8 mouse cellular contexts compared by ENCODE assay signal in the genomic region with DNA sequence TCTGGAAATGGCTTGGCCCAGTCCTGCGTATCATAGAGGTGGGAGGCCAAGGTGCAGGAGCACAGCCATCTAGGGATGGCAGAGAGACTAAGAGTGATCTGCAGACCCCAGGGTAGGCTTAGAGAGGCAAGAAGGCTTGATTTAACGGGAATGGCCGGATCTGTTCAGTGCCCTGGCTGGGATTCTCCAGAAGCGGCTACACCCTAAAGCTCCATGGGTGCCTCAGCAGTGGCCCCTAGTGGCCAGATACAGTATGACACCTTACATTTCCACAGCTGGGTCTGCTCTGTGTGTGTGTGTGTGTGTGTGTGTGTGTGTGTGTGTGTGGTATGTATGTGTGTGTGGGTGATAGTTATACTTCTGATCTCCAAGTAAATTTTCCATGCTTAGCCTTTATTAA.
DNase-seq lines count a peak whose midpoint lies in the region; ATAC-seq and TF ChIP-seq lines count a peak whose summit lies in the region.

No protein-coding gene starts in this region.

- WGBS in heart, embryonic 11.5 days (ENCODE audit: insufficient replicate concordance): 30% methylated on average over 4 of the region's 4 CpGs
- WGBS in kidney, embryonic 14.5 days: 20% methylated on average over 4 of the region's 4 CpGs
- WGBS in limb, embryonic 14.5 days: 26% methylated on average over 4 of the region's 4 CpGs
- 25% methylated on average over 4 of the region's 4 CpGs for WGBS in midbrain, postnatal 0 days

- H3ac ChIP-seq in C2C12 (ENCODE audit: control insufficient read depth, insufficient read length, low read depth): peak overlapping the region; percentile 54

- H3K36me3 ChIP-seq in C2C12 (ENCODE audit: control insufficient read depth, insufficient read depth): peaks cover 15% of the 10 kb centered on the region
- H3K36me3 ChIP-seq in heart, embryonic 11.5 days (ENCODE audit: control insufficient read depth, insufficient read depth, low read length): no peaks in the 10 kb centered on the region
- H3K36me3 ChIP-seq in kidney, embryonic 14.5 days (ENCODE audit: control insufficient read depth, insufficient read depth, low read length): no peaks in the 10 kb centered on the region
- H3K36me3 ChIP-seq in limb, embryonic 14.5 days (ENCODE audit: control insufficient read depth, insufficient read depth, low read length): no peaks in the 10 kb centered on the region
- H3K36me3 ChIP-seq in midbrain, postnatal 0 days (ENCODE audit: insufficient read depth, low read length): peaks cover 9% of the 10 kb centered on the region

- peak; percentile 68 for TF ChIP-seq CTCF in C2C12 (IDR thresholded peaks at IDR 0.05; ENCODE audit: control insufficient read depth, insufficient read depth, insufficient read length)
- peak; percentile 72 for TF ChIP-seq CTCF in bone marrow macrophage, adult 2 months (IDR thresholded peaks at IDR 0.05; ENCODE audit: low read depth, low read length)
- peak; percentile 98 for TF ChIP-seq CTCF in midbrain, postnatal 0 days (IDR thresholded peaks at IDR 0.05)

- no peak overlapping the region for H3K27ac ChIP-seq in bone marrow macrophage, adult 2 months (ENCODE audit: insufficient read depth, low read depth, low read length)
- no peak overlapping the region for H3K27ac ChIP-seq in heart, embryonic 11.5 days (ENCODE audit: low read depth, low read length)
- no peak overlapping the region for H3K27ac ChIP-seq in kidney, embryonic 14.5 days (ENCODE audit: low read depth, low read length)
- H3K27ac ChIP-seq in limb, embryonic 14.5 days (replicated peaks; ENCODE audit: low read depth, low read length): no peak overlapping the region
- no peak overlapping the region for H3K27ac ChIP-seq in midbrain, postnatal 0 days (ENCODE audit: low read depth, low read length)

- peak; percentile 89 for DNase-seq in limb, embryonic 14.5 days (ENCODE audit: low spot score)
- peak; percentile 92 for DNase-seq in midbrain, postnatal 0 days (ENCODE audit: low spot score)
- peak; percentile 29 to 52 for DNase-seq in spleen, postnatal 36 days (ENCODE audit: low spot score in 2 of 2)

- H3K9me3 ChIP-seq in heart, embryonic 11.5 days (replicated peaks; ENCODE audit: control insufficient read depth, low read length): no peaks in the 10 kb centered on the region
- H3K9me3 ChIP-seq in kidney, embryonic 14.5 days (ENCODE audit: control insufficient read depth, low read length): no peaks in the 10 kb centered on the region
- no peaks in the 10 kb centered on the region for H3K9me3 ChIP-seq in limb, embryonic 14.5 days (ENCODE audit: control insufficient read depth, low read length)
- no peaks in the 10 kb centered on the region for H3K9me3 ChIP-seq in midbrain, postnatal 0 days (ENCODE audit: low read length)

- 0 out of 2 replicates have a peak overlapping the region, but pooled peaks have one; percentile 46 for H3K9ac ChIP-seq in heart, embryonic 11.5 days (ENCODE audit: low read depth, low read length)
- H3K9ac ChIP-seq in kidney, embryonic 14.5 days (ENCODE audit: low read depth, low read length): no peak overlapping the region
- H3K9ac ChIP-seq in limb, embryonic 14.5 days (ENCODE audit: low read depth, low read length, severe bottlenecking): no peak overlapping the region
- no peak overlapping the region for H3K9ac ChIP-seq in midbrain, postnatal 0 days (replicated peaks; ENCODE audit: low read length, poor library complexity, severe bottlenecking)

- no peaks in the 10 kb centered on the region for H3K27me3 ChIP-seq in C2C12 (ENCODE audit: control insufficient read depth, insufficient read depth, insufficient read length)
- no peaks in the 10 kb centered on the region for H3K27me3 ChIP-seq in heart, embryonic 11.5 days (ENCODE audit: control insufficient read depth, insufficient read depth, low read length)
- H3K27me3 ChIP-seq in kidney, embryonic 14.5 days (ENCODE audit: control insufficient read depth, insufficient read depth, low read length): no peaks in the 10 kb centered on the region
- H3K27me3 ChIP-seq in limb, embryonic 14.5 days (ENCODE audit: control insufficient read depth, insufficient read depth, low read length): no peaks in the 10 kb centered on the region
- H3K27me3 ChIP-seq in midbrain, postnatal 0 days (ENCODE audit: insufficient read depth, low read length): no peaks in the 10 kb centered on the region

- ATAC-seq in erythroblast, adult 5-6 weeks (replicated peaks; ENCODE audit: low FRiP score, poor library complexity, severe bottlenecking): peak; percentile 81
- peak; percentile 36 for ATAC-seq in heart, embryonic 11.5 days (replicated peaks; ENCODE audit: insufficient number of reproducible peaks, low FRiP score, low TSS enrichment)
- ATAC-seq in kidney, embryonic 14.5 days (ENCODE audit: low FRiP score, low TSS enrichment): peak; percentile 77
- ATAC-seq in limb, embryonic 14.5 days (ENCODE audit: low FRiP score, low read depth): 0 out of 2 replicates have a peak, but pooled peaks have one; percentile 41
- peak; percentile 55 for ATAC-seq in midbrain, postnatal 0 days (ENCODE audit: low FRiP score)

- H3K4me3 ChIP-seq in C2C12 (ENCODE audit: insufficient read depth, poor library complexity, severe bottlenecking): no peak overlapping the region
- H3K4me3 ChIP-seq in bone marrow macrophage, adult 2 months (ENCODE audit: insufficient read depth, low read length): no peak overlapping the region
- H3K4me3 ChIP-seq in heart, embryonic 11.5 days (ENCODE audit: low read depth, low read length): no peak overlapping the region
- H3K4me3 ChIP-seq in kidney, embryonic 14.5 days (ENCODE audit: low read length): no peak overlapping the region
- no peak overlapping the region for H3K4me3 ChIP-seq in limb, embryonic 14.5 days (replicated peaks; ENCODE audit: low read length)
- no peak overlapping the region for H3K4me3 ChIP-seq in midbrain, postnatal 0 days (ENCODE audit: low read depth, low read length)

- TF ChIP-seq POLR2A in bone marrow macrophage, adult 2 months (IDR thresholded peaks at IDR 0.05; ENCODE audit: borderline replicate concordance, low read depth, low read length): no peak
- no peak for TF ChIP-seq POLR2A in limb, embryonic 14.5 days (IDR thresholded peaks at IDR 0.05; ENCODE audit: borderline replicate concordance, extremely low read depth, insufficient read depth, insufficient read length)

- peaks cover 44% of the 10 kb centered on the region for H3K4me1 ChIP-seq in bone marrow macrophage, adult 2 months (ENCODE audit: control insufficient read depth, insufficient read depth, low read length)
- H3K4me1 ChIP-seq in heart, embryonic 11.5 days (ENCODE audit: control insufficient read depth, insufficient read depth, low read length): peaks cover 44% of the 10 kb centered on the region
- peaks cover 12% of the 10 kb centered on the region for H3K4me1 ChIP-seq in kidney, embryonic 14.5 days (ENCODE audit: control insufficient read depth, insufficient read depth, low read length)
- H3K4me1 ChIP-seq in limb, embryonic 14.5 days (ENCODE audit: control insufficient read depth, insufficient read depth, low read length): peaks cover 16% of the 10 kb centered on the region
- H3K4me1 ChIP-seq in midbrain, postnatal 0 days (ENCODE audit: insufficient read depth, low read length): 0 out of 2 replicates have a peak, but pooled peaks cover 4% of the 10 kb centered on the region

- peaks cover 39% of the 10 kb centered on the region for H3K79me2 ChIP-seq in C2C12 (ENCODE audit: control insufficient read depth, insufficient read depth)

- H3K4me2 ChIP-seq in heart, embryonic 11.5 days: no peak overlapping the region
- H3K4me2 ChIP-seq in kidney, embryonic 14.5 days (replicated peaks; ENCODE audit: low read depth, low read length): no peak overlapping the region
- no peak overlapping the region for H3K4me2 ChIP-seq in limb, embryonic 14.5 days (replicated peaks; ENCODE audit: low read depth, low read length, severe bottlenecking)
- no peak overlapping the region for H3K4me2 ChIP-seq in midbrain, postnatal 0 days (ENCODE audit: low read depth, low read length, poor library complexity, severe bottlenecking)

- peaks cover 3% of the 10 kb centered on the region for H3K79me3 ChIP-seq in C2C12 (ENCODE audit: low read depth)

TF ChIP-seq in C2C12, 6 proteins besides CTCF, POLR2A, EP300 and RAD21:
- TF ChIP-seq CEBPB (IDR thresholded peaks at IDR 0.05; ENCODE audit: low read depth) (no peak), MAX (IDR thresholded peaks at IDR 0.05) (no peak), FOSL1 (IDR thresholded peaks at IDR 0.05; ENCODE audit: insufficient read depth, low read length, poor library complexity, severe bottlenecking) (no peak), MYOD1 (IDR thresholded peaks at IDR 0.05; ENCODE audit: control insufficient read depth, insufficient read length, low read depth) (no peak), USF1 (IDR thresholded peaks at IDR 0.05; ENCODE audit: low read depth) (no peak), MYOG (IDR thresholded peaks at IDR 0.05; ENCODE audit: control insufficient read depth, extremely low read depth, insufficient read length) (no peak)

Comparison
In these comparisons a context has a peak if more than half of its experiments do, and no peak if none do; other contexts are left out.
1. DNase-seq: peak in every context shown above with its lines; median percentile 92 in midbrain, postnatal 0 days; 89 in limb, embryonic 14.5 days; 40 in spleen, postnatal 36 days.